Mouse (Mus musculus): ENCODE results near the gene Rgs7.

The Rgs7 gene

DNA sequence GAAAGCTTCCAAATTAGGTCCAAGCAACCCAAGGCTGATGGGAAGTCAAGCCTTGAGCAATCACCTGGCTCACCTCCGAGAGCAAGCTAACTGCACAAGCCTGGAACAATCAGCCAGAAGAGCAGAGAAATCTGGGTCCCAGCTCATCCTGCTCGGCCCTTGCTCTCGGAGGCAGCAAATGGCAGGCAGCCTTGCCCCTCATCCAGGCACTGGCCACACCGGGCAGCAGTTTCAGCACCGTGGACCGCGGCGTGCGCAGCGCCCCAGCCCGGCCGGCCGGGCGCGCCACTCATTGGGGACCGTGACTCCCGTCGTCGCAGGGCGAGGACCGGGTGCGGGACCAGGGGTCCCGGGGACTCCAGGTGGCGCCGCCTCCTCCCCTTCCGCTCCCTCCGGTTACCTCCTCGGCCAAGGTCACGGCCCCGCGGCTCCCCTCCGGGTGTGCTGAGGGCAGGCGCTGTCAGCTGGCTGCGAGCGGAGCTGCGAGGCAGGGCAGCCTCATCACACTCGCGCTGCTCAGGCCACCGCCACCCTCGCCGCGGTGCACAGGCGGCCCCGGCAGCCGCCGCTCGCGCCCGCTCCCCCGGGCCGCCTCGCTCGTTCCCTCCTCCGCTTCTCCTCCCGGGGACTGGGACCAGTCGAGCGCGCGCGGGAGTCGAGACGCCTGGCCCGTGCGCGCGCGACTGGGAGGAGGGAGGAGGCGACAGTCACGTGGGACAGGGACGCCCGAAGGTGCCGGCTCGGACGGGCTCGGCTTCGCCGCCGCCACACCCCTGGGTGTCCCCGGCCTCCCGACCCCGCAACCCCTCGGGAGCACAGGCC lies at the start of gene Rgs7:
Rgs7 (minus strand) TSS at position 640 of the 822 bp plus-strand sequence.
- no peak for DNase-seq (ENCODE audit: low spot score in 2 of 2)

DNA sequence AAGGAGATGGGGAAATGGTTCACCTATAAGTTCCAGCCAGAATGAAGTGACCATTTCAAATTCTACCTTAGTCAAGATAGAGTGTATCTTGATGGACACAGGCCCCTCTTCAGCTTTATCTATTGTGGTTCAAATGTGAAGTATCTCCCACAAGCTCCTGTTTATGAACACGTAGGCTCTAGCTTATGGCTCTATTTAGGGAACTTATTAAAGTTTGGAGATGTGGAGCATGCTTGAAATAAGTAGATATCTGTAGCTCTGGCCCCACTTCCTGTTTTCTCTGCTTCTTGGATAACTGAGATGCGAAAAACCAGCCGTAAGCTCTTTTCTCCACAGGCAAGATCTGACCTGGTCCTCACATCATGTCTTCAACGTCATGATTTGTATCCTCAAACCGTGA lies 48.4 kb upstream of the Rgs7 start:
- no peak for DNase-seq (ENCODE audit: low spot score in 2 of 2)

DNA sequence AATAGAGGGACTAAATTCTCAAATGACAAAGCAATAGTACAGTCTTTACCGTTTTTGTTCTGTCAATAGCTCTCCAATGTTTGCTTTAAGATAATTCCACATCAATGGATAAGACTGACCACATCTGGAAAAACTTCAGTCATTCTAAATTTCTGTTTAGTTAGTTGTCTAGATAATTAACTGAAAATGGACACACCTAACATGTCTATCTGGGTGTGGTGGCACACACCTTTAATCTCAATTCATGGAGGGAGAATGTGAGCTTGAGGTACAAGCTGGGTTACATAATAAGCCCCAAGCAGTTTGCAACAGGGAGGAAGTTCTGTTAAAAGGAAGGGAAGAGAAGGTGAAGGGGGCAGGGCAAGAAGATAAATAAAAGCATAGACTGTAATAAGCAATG lies 45.0 kb upstream of the Rgs7 start:
- no peak for DNase-seq (ENCODE audit: low spot score in 2 of 2)

DNA sequence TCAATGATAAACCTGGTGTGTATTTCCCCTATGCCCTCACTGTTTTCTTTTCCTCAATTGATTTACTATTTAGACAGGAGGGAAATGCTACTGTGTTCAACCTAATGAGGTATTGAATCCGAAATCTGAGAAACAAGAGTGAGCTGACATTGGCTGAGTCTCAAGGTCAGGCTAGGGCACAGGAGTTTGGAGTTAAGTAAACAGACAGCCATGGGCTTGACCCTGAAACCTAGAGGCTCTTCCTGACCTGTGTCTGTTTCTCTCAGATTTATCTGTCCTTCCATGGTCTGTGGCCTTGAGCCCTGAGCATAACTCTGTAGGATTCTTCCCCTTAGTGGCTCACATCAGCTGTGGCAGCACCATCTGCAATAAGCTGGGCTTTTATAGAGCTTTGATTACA lies 37.6 kb upstream of the Rgs7 start:
- DNase-seq (ENCODE audit: low spot score in 2 of 2): no peak

DNA sequence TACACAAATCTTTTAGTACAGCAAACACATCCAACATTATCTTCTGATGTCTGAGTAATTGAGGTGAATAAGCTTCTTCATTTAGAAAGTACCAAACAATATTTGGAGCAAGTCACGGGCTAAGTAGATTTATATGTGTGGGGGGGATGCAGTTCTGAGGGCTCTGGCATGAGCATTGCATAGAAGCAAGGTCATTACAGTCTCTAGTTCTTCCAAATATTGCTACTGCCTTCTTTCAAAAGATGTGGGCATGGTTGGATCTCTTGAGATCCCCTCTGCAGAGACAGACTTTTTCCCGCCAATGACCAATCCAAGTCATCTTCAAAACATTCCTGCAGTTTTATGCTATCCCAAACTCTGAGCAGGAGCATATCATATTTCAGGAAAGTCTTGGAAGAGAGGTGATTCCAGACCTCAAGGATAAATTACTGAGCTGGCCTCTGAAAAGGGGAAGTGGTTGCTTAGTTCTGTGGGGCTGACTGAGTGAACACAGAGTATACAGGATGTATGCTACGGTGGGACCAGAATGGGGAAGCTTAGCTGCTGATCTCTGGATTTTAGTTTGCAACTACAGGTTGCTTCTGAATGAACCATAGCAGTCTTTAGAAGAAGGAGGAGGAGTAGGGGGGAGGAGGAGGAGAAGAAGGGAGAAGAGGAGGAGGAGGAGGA lies 32.5 kb upstream of the Rgs7 start:
- peak in 1 of 2 experiments; percentile 40 for DNase-seq (ENCODE audit: low spot score in 2 of 2)

DNA sequence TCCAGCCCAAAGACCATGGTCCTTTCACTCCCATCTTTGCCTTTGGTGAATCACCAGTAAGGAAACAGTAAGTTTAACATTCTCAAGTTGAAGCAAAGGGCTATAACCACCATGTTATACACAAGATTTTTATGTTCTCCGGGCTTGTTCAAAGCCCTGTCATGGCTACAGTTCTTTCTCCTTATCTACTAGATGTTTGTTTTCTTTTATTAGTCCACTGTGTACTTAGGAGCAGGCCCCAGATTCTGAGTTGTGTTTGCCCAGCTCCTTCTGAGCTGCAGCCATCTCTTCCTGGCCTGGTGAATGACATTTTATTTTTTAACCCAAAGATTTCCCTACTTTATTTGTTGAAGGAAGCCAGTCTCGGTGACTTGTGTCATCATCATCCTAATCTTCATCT lies 31.3 kb upstream of the Rgs7 start:
- DNase-seq (ENCODE audit: low spot score in 2 of 2): no peak

DNA sequence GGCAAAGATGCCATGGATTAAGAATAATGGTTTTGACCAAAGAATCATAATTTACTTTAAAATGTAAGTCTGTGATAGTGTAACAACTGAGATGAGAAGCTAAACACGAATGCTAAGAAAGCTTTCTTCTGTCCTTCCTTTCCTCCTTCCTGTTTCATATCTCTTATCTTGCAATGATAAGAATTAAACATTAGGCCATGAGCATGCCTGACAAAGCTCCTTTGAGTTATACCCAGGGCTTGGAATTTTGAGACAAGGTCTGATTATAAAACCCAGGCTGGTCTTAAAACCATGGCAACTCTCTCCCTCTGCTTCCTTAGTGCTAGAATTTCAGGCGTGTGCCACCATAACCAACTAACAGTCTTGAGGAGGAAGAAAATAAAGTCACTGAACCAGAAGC lies 22.2 kb upstream of the Rgs7 start:
- no peak for DNase-seq (ENCODE audit: low spot score in 2 of 2)

DNA sequence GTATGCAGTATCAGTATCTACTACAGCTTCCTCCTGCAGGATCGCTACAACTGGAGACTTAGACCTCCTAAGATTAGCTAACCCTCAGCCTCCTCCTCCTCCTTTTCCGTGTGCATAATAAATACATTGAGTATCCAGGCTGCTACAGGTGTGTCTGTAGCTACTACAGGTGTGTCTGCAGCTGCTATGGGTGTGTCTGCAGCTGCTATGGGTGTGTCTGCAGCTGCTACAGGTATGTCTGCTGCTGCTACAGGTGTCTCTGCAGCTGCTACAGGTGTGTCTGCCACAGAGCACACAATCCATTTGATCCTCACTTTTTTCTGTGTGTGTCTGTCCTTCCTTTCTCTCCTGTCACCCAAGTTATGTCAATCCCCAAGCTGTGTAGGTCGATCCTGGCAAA lies 19.9 kb upstream of the Rgs7 start:
- no peak for DNase-seq (ENCODE audit: low spot score in 2 of 2)

DNA sequence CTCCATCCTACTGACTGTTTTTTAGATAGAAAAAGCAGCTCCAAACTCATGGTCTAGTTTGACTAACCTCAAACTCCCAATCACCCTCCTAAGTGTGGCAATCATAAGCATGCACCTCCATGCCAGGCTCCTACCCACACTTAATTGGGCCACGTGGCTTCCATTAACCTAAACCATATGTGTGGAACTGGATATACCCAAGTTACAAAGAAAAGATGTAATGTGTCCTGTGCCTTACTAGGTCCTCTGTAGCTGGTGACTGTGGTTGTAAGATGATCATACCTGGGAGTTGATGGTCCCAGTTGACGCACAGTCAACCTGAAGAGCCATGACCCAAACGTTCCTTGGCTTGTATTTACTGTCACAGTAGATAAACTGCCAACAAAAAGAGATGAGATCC lies 17.7 kb upstream of the Rgs7 start:
- DNase-seq (ENCODE audit: low spot score in 2 of 2): no peak

DNA sequence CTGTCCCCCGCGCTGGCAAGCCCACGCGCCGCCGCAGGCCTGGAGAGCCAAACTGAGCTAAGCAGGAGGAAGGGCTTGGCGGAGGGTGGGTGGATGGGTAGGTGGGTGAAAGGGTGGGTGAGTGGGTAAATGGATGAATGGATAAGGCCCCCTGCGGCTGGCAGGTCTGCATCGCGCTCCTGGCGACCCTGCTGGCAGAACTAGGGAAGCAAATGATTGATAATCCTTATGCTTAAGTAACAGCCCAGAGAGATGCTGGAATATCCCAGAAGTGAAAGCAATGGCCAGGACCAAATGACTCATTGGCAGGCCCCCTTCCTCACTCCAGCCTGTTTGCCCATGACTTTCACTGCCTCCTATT lies 363 bp upstream of the Rgs7 start:
- DNase-seq (ENCODE audit: low spot score in 2 of 2): no peak

DNA sequence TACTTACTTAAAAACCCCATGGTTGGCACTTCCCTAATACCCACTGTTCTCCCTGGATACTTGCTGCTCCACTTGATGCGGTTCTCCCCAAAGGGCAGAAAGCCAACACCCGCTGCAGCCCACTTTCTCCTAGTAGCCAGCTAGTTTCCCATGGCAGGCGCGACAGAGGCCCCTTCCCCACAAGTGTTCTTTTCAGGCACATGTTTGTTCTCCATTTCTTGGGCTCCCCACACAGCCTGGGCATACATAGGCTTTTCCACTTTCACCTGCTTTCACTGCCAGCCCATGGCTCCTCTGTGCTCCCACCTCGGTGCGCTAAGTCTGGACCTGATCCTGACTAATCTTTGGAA lies 814 bp downstream of the Rgs7 start:
- DNase-seq (ENCODE audit: low spot score in 2 of 2): no peak

DNA sequence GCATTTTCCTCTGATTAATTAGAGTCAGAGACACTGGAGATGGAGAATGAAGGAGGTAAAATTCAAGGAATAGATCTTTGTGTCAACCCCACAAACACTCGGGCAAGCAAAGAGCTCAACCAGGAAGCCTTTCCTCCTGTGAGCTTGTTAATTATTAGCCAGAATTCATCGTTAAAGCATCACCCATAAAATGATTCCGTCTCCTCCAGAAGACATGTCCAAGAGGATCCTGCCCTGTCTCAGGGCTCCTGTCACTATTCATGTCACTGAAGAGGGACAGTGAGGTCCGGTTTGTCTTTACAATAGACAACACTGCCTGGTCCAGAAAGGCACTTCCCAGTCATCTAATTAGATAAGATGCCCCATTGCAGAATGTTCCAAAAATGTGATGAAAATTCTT lies 7.2 kb downstream of the Rgs7 start:
- DNase-seq (ENCODE audit: low spot score in 2 of 2): no peak

DNA sequence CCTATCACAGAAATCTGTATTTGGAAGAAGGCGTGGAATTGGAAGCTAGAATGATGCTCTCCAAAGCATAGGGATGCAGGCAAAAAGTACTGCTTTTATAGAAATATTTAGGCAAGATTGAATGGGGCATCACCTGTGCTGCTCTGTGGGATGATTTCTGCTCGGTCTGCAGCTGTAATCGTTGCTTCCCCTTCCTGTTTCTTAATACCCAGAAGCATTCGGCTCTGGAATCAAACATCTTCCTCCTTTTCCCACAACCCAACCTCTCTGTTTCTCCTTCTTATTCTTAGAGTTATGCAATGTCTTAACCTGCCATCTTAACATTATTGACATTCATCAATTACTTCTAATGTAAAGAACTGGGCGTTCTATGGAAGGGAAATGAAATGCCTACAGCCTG lies 19.2 kb downstream of the Rgs7 start:
- no peak for DNase-seq (ENCODE audit: low spot score in 2 of 2)

DNA sequence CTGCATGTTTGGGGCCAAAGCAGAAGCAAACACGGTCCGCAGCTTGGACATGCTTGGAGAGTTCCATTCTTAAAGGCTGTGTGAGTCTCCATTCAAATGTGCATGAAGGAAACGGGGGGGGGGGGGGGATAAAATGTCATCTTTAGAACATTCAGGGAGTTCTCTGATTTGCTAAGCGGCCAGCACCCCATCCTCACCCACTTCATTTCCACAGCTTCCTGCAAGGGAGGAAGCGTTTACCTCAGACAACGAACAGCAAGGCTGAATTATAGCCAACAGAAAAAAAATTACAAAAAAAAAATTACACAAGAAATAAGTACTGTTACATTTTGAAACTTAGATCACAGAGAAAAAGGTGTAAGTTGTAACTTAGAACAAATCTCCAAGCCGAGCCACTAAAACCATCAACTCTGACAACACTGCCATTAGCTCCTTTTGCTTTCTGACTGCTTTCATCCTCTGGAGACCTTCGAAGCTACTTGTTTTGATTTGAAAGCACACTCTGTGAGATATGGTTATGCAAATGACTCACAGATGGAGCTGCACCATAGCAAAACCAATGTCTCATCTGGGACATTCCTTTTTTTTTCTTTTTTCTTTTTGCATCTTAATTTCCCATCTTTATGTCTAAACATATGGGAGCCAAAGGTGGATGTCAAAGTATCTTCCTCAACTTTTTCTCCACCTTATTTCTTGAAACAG lies 23.1 kb downstream of the Rgs7 start:
- DNase-seq (ENCODE audit: low spot score in 2 of 2): no peak

DNA sequence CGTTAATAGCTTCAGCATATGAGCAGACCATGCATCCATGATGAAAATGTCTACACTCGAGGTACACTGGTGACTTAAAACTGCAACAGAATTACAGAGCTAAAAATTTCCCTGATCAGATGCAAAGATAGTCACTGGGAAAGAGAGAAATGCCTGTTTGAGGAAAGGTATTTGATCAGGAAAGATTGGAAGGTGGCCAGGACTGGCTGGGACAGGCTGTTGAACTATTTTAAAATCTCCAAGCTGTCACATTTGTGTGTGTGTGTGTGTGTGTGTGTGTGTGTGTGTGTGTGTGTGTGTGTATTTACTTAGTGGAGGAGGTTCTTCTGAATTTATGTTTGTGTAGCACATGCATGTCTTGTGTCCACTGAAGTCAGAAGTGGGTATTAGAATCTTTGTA lies 27.7 kb downstream of the Rgs7 start:
- no peak for DNase-seq (ENCODE audit: low spot score in 2 of 2)

DNA sequence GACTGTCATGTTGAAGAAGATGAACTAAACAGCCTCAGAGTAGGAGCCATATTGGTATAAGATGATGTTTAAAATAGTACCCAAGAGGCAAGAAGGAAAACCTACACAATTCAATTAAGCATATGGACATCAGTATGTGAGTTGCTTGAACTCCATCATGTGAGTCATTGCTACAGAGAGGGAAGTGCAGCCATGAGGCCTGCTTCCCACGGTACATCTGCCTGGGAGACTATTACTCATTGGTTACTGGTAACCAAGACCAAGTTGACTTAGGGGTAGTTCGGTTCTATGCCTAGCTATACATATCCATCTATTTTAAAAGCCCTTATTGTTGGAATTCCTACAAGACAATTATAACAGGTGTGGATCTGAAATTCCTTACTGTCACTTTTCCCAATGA lies 29.9 kb downstream of the Rgs7 start:
- DNase-seq (ENCODE audit: low spot score in 2 of 2): no peak

DNA sequence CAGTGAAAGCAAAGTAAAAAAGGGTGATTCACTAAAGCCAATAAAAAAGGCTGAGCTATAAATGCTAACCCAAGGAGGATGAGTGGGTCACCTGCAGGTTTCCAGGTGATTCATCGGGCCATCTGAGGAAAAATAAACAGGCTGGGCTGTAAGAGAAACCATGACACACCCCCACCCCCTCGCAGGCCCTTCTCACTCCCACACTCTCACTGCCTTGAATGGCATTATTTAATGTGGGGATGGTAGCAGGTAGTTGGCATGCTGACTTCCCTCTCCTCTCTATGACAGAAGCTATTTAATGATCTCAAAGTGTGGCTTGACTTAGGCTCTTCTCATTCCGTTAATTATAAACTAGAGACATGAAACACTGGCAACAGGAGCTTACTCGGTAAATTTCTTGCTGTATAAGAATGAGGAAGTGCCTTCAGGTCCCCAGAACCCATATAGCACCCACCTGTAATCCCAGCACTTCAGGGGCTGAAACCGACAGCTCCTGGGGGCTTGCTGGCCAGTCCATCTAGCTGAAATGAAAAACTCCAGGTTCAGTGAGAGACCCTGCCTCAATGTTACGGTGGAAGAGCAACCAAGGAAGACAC lies 38.2 kb downstream of the Rgs7 start:
- DNase-seq (ENCODE audit: low spot score in 2 of 2): no peak

DNA sequence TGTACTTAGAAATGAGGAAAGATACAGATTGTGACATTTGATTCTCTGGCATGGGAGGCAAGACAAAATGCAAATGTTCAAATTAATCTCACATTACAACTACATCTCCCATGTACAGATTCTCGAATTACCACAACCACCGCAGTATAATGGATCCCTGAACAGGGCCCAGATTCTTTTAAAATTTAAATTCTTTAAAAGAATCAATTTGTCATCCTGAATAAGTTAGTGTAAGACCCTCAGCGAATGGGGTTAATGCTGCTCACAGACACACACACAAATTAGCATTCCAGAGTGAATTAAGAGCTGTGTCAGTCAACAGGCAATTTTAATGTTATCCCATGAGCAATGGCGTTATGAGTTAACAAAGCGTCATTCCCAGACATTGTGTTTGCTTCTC lies 44.3 kb downstream of the Rgs7 start:
- no peak for DNase-seq (ENCODE audit: low spot score in 2 of 2)

DNA sequence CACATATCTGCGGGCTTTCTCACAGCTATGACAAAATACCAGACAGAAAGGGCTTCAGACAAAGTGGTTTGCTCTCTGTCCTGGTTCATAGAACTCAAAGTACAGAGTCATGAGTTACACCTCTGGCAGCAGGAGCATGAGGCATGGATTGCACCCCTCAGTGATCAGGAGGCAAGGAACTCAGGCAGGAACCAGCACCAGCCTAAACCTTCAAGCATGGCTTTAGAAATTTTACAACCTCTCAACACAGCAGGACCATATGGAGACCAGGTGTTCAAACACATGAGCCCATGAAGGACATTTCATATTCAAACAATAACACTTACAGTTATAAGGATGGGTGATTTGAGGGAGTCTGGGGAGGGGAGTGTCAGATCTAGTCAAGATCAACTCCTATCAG lies 49.4 kb downstream of the Rgs7 start:
- DNase-seq (ENCODE audit: low spot score in 2 of 2): no peak

DNA sequence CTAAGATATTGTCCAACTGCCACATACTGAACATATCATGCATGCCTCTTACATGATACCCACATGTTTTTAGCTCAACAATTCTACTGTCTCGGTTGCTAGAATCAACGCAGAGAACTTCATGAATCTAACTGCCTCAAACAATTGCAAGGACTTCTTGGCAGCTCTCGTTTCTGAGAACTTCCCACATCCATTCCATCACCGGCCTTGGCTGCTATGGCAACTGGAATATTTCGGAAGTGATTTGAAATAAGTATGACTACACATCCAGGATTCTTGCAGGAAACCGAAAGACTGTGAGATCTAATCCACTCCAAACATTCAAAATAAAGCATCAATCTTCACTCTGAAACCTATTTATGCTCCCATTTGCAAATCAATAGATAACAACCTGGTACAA lies 50.3 kb downstream of the Rgs7 start:
- no peak for DNase-seq (ENCODE audit: low spot score in 2 of 2)

DNA sequence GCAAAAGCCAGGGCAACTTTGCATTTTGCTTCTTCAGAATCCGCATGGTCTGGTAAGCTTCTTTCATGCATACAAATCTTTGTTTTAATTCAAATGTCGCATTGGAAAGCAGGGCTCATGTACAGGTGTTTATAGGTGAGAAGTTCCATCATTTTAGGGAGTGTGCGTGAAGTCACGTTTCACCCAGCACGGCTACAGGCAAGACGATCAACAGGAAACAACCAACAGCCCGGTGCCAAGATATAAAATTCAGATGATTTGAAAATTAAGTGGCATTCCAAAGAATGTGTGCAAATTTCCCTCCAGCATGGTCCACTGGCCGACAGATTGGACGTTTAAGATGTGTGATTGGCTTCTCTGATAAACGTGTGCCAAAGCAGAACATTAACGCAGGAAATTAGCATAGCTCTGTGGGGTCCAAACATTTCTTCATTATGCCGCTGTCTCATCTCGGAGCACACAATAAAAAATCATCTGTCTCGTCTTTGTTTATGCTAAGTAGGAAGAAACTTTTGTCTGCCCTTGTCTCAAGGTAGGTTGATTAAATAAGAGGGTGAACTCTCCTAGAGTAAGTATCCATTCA lies 58.6 kb downstream of the Rgs7 start:
- no peak for DNase-seq (ENCODE audit: low spot score in 2 of 2)

DNA sequence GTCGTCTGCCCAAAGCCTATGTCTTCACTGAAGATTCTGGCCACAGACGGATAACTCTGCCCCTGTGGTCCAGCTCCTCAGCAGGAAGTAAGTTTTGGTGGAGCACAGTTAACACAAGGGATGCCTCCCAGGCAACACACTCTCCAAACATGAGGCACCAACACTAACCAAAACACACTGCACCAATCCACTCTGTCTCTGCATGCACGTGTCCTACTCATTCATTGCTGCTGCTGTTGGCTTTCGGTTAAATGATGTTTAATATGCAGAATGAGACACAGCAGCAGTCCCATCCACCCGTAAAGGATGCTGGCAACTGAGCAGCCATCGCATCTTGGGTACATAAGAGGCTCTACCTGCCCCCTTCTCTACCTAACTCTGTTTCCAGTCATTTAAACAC lies 59.2 kb downstream of the Rgs7 start:
- no peak for DNase-seq (ENCODE audit: low spot score in 2 of 2)
